Mouse (Mus musculus) spleen, adult 2 months (tissue): ENCODE results near the gene Otud7b.

Experiments used
- CTCF ChIP-seq: fragments of 200-500 bp; IDR thresholded peaks from 2 replicates; pipeline ENCODE4 v1.5.1; 2011; ENCODE audit warnings: mild to moderate bottlenecking, inconsistent platforms; ENCODE audit not compliant: insufficient read depth, insufficient read length, insufficient replicate concordance; ENCODE audit errors: extremely low read depth
- POLR2A ChIP-seq: fragments of 200-500 bp; IDR thresholded peaks from 2 replicates; pipeline ENCODE4 v1.6.1; 2011; ENCODE audit warnings: low read depth, low read length, inconsistent platforms

GRCm38 (mm10) chr3:96170976-96171545 lies 66.7 kb downstream of the Otud7b start:
- TF ChIP-seq POLR2A, result no peak
- no peak for TF ChIP-seq CTCF
